Mouse (Mus musculus) lung, adult 10 weeks (tissue): ENCODE results near the gene Smg7. TPM values are rescaled to one million over a fixed set of nuclear protein-coding genes. Genes with fewer than 3 reads are reported as not detected.

Source experiments
- polyA plus RNA-seq: library from polyadenylated mRNA; stranded (reverse); fragments of 350-450 nt; fragmentation: Illumina TruSeq; extraction: RNeasy Lipid Tissue Mini Kit (QIAGEN cat#74804); gene quantifications from one replicate; pipeline ENCODE4 v1.2.3, GENCODE M21; 2014; ENCODE audit warnings: low read depth, low replicate concordance; ENCODE audit not compliant: insufficient read depth

The Smg7 gene
- 11.7 TPM for polyA plus RNA-seq

GRCm38 (mm10) chr1:152901765-152902664 is at the start of gene Smg7:
Smg7 (minus strand) TSS chr1:152902646.

GRCm38 (mm10) chr1:152799897-152800296 is 102.5 kb downstream of the Smg7 start, which contains the start of gene Ncf2:
Ncf2 (plus strand) TSS chr1:152800194.

Other genes starting within 250 kb of the Smg7 start
- 0.59 TPM for gene Apobec4, start 152.1 kb downstream of the Smg7 start, polyA plus RNA-seq
- 18.8 TPM for gene Rgl1, start 136.3 kb downstream of the Smg7 start, polyA plus RNA-seq
- 180 TPM for gene Arpc5, start 136.1 kb downstream of the Smg7 start, polyA plus RNA-seq
- gene Ncf2, start 102.5 kb downstream of the Smg7 start, polyA plus RNA-seq, result 19.0 TPM
- 2.6 TPM for gene Nmnat2, start 52.3 kb upstream of the Smg7 start, polyA plus RNA-seq